Mouse (Mus musculus) stomach, postnatal 0 days (tissue): Measurements from ENCODE around the gene Man2a2. TPM values are rescaled to one million over a fixed set of nuclear protein-coding genes. Genes with fewer than 3 reads are reported as not detected.
A peak's percentile ranks its signal among the peaks of the same experiment; 100 is the strongest.

Source experiments
- ATAC-seq: fragments of 200-750 bp; cut with Nextera tagmentation; 2 replicates; pipeline ENCODE4 v1.8.0; 2017; ENCODE audit not compliant: low FRiP score, low TSS enrichment
- DNase-seq: peaks from one replicate; pipeline ENCODE4 v3.0.0-alpha.2; 2016; ENCODE audit warnings: low spot score
- H3K27ac ChIP-seq: fragments of 300-500 bp; sonication (generic); replicated peaks from 2 replicates; pipeline ENCODE4 v1.5.1; 2014; ENCODE audit warnings: mild to moderate bottlenecking, control low read depth
- H3K27me3 ChIP-seq: fragments of 300-500 bp; sonication (generic); 2 replicates; pipeline ENCODE4 v1.6.1; 2014; ENCODE audit warnings: low read length; ENCODE audit not compliant: control insufficient read depth, insufficient read depth
- H3K36me3 ChIP-seq: fragments of 300-500 bp; sonication (generic); 2 replicates; pipeline ENCODE4 v1.6.1; 2014; ENCODE audit warnings: low read length, mixed read lengths; ENCODE audit not compliant: control insufficient read depth, insufficient read depth
- H3K4me1 ChIP-seq: fragments of 300-500 bp; sonication (generic); replicated peaks from 2 replicates; pipeline ENCODE4 v1.6.1; 2014; ENCODE audit warnings: antibody characterized with exemption; ENCODE audit not compliant: control insufficient read depth, insufficient read depth
- H3K4me2 ChIP-seq: fragments of 300-500 bp; sonication (generic); replicated peaks from 2 replicates; pipeline ENCODE4 v1.6.1; 2014; ENCODE audit warnings: low read depth, mild to moderate bottlenecking, control low read depth, moderate library complexity
- H3K4me3 ChIP-seq: fragments of 300-500 bp; sonication (generic); 2 replicates; pipeline ENCODE4 v1.5.1; 2014; ENCODE audit warnings: low read depth, low read length, control low read depth
- H3K9ac ChIP-seq: fragments of 300-500 bp; sonication (generic); 2 replicates; pipeline ENCODE4 v1.6.1; 2014; ENCODE audit warnings: mild to moderate bottlenecking, low read length, control low read depth, mixed read lengths
- H3K9me3 ChIP-seq: fragments of 300-500 bp; sonication (generic); 2 replicates; pipeline ENCODE4 v1.6.1; 2016; ENCODE audit warnings: low read length; ENCODE audit not compliant: control insufficient read depth
- CTCF ChIP-seq: IDR thresholded peaks from 2 replicates; pipeline ENCODE4 v1.5.1; 2016; ENCODE audit warnings: antibody characterized with exemption, low read depth, mild to moderate bottlenecking, moderate library complexity
- EP300 ChIP-seq: optimal IDR thresholded peaks from 2 replicates; pipeline ENCODE3; 2016; ENCODE audit warnings: antibody characterized with exemption
- WGBS: fragments of 180-500 bp; shearing (Covaris S2); extraction: QIAGEN DNeasy Blood & Tissue Kit; methylation state at CpG from one replicate; pipeline ENCODE4 v1.1.7; 2014; 5-methylcytosine and 5-hydroxymethylcytosine counted together
- polyA plus RNA-seq: library from polyadenylated mRNA; unstranded; fragments of >200 nt; fragmentation: Nextera tagmentation; extraction: Ambion mirVana; gene quantifications from 2 replicates; pipeline ENCODE4 v1.2.1, GENCODE M21; 2015

Man2a2 gene
- polyA plus RNA-seq, 1 experiment from 2014 or later, result 3.6 TPM

- no peak for ATAC-seq
- H3K27me3 ChIP-seq, result no peaks in the 10 kb centered on the region
- no peaks in the 10 kb centered on the region for H3K9me3 ChIP-seq
- no peak overlapping the region for H3K9ac ChIP-seq
- H3K4me2 ChIP-seq, result no peak overlapping the region
- no peaks in the 10 kb centered on the region for H3K4me1 ChIP-seq
- TF ChIP-seq CTCF (no peak), EP300 (no peak)
- H3K4me3 ChIP-seq, result no peak overlapping the region
- DNase-seq, result no peak
- no peak overlapping the region for H3K27ac ChIP-seq
- peaks cover 11% of the 10 kb centered on the region for H3K36me3 ChIP-seq
- 92% methylated on average over 8 of the region's 8 CpGs for WGBS
Measured at GRCm38 (mm10) chr7:80352920-80353319, 18.3 kb downstream of the Man2a2 start.

- Histone ChIP-seq H3K36me3 (peaks cover 5% of the 10 kb centered on the region), H3K4me1 (no peaks in the 10 kb centered on the region), H3K4me3 (no peak overlapping the region), H3K4me2 (no peak overlapping the region), H3K27me3 (no peaks in the 10 kb centered on the region), H3K9ac (no peak overlapping the region), H3K27ac (no peak overlapping the region), H3K9me3 (no peaks in the 10 kb centered on the region)
- TF ChIP-seq CTCF (no peak), EP300 (no peak)
- DNase-seq (no peak), ATAC-seq (no peak)
- 76% methylated on average over 2 of the region's 2 CpGs for WGBS
Measured at GRCm38 (mm10) chr7:80350808-80351207, 20.4 kb downstream of the Man2a2 start.

- no peaks in the 10 kb centered on the region for H3K9me3 ChIP-seq
- ATAC-seq (peak; percentile 56; the same call in 1 of the 2 replicates), DNase-seq (no peak)
- no peak overlapping the region for H3K4me3 ChIP-seq
- no peak overlapping the region for H3K4me2 ChIP-seq
- no peaks in the 10 kb centered on the region for H3K27me3 ChIP-seq
- no peaks in the 10 kb centered on the region; the same call in 1 of the 2 replicates for H3K36me3 ChIP-seq
- H3K27ac ChIP-seq, result peak overlapping the region; percentile 82
- TF ChIP-seq CTCF, result no peak
- no peak for TF ChIP-seq EP300
- 54% methylated on average over 13 of the region's 13 CpGs for WGBS
- no peaks in the 10 kb centered on the region for H3K4me1 ChIP-seq
- H3K9ac ChIP-seq, result peak overlapping the region; percentile 13; the same call in 1 of the 2 replicates
Measured at GRCm38 (mm10) chr7:80347670-80348586, 23.2 kb downstream of the Man2a2 start.

GRCm38 (mm10) chr7:80346830-80347229 is 24.3 kb downstream of the Man2a2 start:
- no peaks in the 10 kb centered on the region for H3K4me1 ChIP-seq
- H3K36me3 ChIP-seq, result no peaks in the 10 kb centered on the region; the same call in 1 of the 2 replicates
- no peak overlapping the region for H3K4me3 ChIP-seq
- no peaks in the 10 kb centered on the region for H3K9me3 ChIP-seq
- ATAC-seq, result no peak
- DNase-seq, result no peak
- H3K9ac ChIP-seq, result no peak overlapping the region
- no peak for TF ChIP-seq EP300
- H3K27ac ChIP-seq, result no peak overlapping the region; the same call in 1 of the 2 replicates
- H3K4me2 ChIP-seq, result no peak overlapping the region
- H3K27me3 ChIP-seq, result no peaks in the 10 kb centered on the region
- WGBS, result 82% methylated on average over 5 of the region's 5 CpGs

- Histone ChIP-seq H3K36me3 (no peaks in the 10 kb centered on the region; the same call in 1 of the 2 replicates), H3K4me1 (no peaks in the 10 kb centered on the region), H3K9ac (no peak overlapping the region), H3K4me3 (no peak overlapping the region), H3K27ac (no peak overlapping the region), H3K27me3 (no peaks in the 10 kb centered on the region), H3K4me2 (no peak overlapping the region), H3K9me3 (no peaks in the 10 kb centered on the region)
- no peak for DNase-seq
- 93% methylated on average over 9 of the region's 9 CpGs for WGBS
- TF ChIP-seq CTCF, result no peak
- TF ChIP-seq EP300, result no peak
- no peak for ATAC-seq
Measured at GRCm38 (mm10) chr7:80346173-80346572, 25.0 kb downstream of the Man2a2 start.
